In the genomic region with DNA sequence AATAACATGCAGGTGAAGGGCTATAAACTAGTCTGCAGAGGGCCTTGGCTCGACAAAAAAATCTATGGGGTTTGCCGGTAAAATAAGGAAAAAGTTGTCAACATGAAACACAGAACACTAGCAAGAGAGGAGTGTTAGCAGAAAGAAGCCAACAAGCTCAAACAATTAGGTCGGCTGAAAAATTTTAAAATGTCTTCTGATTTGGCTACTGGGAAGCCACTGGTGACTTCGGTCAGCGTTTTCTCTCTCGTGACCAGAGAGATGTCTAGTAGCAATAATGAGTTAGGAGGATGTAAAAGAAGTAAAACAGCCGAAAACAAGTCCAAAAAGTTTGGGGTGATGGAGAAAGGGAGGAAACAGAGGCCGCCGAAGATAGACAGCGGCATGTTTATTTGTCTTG, we compare ENCODE assay signal across 8 mouse cellular contexts. TPM values are rescaled to one million over a fixed set of nuclear protein-coding genes. Genes with fewer than 3 reads are reported as not detected.
DNase-seq lines count a peak whose midpoint lies in the region; ATAC-seq and TF ChIP-seq lines count a peak whose summit lies in the region.

No protein-coding gene starts in this region.

- peak overlapping the region; percentile 85 for H3K4me2 ChIP-seq in hindbrain, embryonic 11.5 days (replicated peaks; ENCODE audit: low read depth, low read length)
- peak overlapping the region; percentile 90 for H3K4me2 ChIP-seq in midbrain, embryonic 11.5 days

- ATAC-seq in hindbrain, embryonic 11.5 days (ENCODE audit: low FRiP score), result no peak
- no peak for ATAC-seq in midbrain, embryonic 11.5 days (ENCODE audit: low FRiP score)

- peaks cover 8% of the 10 kb centered on the region; the same call in 1 of the 2 replicates for H3K4me1 ChIP-seq in kidney, adult 2 months (ENCODE audit: control insufficient read depth, insufficient read depth, low read length)
- peaks cover 2% of the 10 kb centered on the region; the same call in 1 of the 2 replicates for H3K4me1 ChIP-seq in bone marrow, adult 2 months (ENCODE audit: control insufficient read depth, insufficient read depth, low read length)
- H3K4me1 ChIP-seq in hindbrain, embryonic 11.5 days (replicated peaks; ENCODE audit: control insufficient read depth, insufficient read depth, low read length), result no peaks in the 10 kb centered on the region
- H3K4me1 ChIP-seq in midbrain, embryonic 11.5 days (ENCODE audit: control insufficient read depth, insufficient read depth, low read length), result peaks cover 11% of the 10 kb centered on the region

- H3K36me3 ChIP-seq in kidney, adult 2 months (ENCODE audit: control insufficient read depth, insufficient read depth, low read length), result no peaks in the 10 kb centered on the region
- H3K36me3 ChIP-seq in hindbrain, embryonic 11.5 days (ENCODE audit: control insufficient read depth, insufficient read depth, low read length), result no peaks in the 10 kb centered on the region
- no peaks in the 10 kb centered on the region for H3K36me3 ChIP-seq in midbrain, embryonic 11.5 days (ENCODE audit: control insufficient read depth, insufficient read depth, low read length)

- H3K9me3 ChIP-seq in hindbrain, embryonic 11.5 days (ENCODE audit: control insufficient read depth, low read length), result no peaks in the 10 kb centered on the region
- no peaks in the 10 kb centered on the region for H3K9me3 ChIP-seq in midbrain, embryonic 11.5 days (ENCODE audit: control insufficient read depth, low read length)

- DNase-seq in kidney, adult 2 months, result no peak
- DNase-seq in kidney, postnatal 14 days, result no peak
- DNase-seq in hindbrain, embryonic 11.5 days (ENCODE audit: low spot score), result peak; percentile 6
- peak; percentile 85 for DNase-seq in midbrain, embryonic 11.5 days (ENCODE audit: low spot score, missing footprints)
- no peak for DNase-seq in thymus, adult 18-20 months
- DNase-seq in gastrocnemius, postnatal 14 days, result no peak
- DNase-seq in T-cell, adult 2 months (ENCODE audit: low spot score), result no peak

- 0% methylated on average over 10 of the region's 10 CpGs for WGBS in kidney, adult 2 months
- WGBS in bone marrow, adult 2 months, result under 1% methylated on average over 10 of the region's 10 CpGs
- WGBS in hindbrain, embryonic 11.5 days, result 4% methylated on average over 10 of the region's 10 CpGs
- 3% methylated on average over 10 of the region's 10 CpGs for WGBS in midbrain, embryonic 11.5 days

- H3K4me3 ChIP-seq in kidney, adult 2 months (ENCODE audit: insufficient read depth, low read depth, low read length), result peak overlapping the region; percentile 77
- peak overlapping the region; percentile 82 for H3K4me3 ChIP-seq in bone marrow, adult 2 months (replicated peaks; ENCODE audit: control insufficient read depth, low read depth, low read length)
- peak overlapping the region; percentile 80 for H3K4me3 ChIP-seq in hindbrain, embryonic 11.5 days (ENCODE audit: low read depth, low read length)
- H3K4me3 ChIP-seq in midbrain, embryonic 11.5 days (ENCODE audit: low read depth, low read length), result peak overlapping the region; percentile 60

- no peaks in the 10 kb centered on the region for H3K27me3 ChIP-seq in kidney, adult 2 months (replicated peaks; ENCODE audit: control insufficient read depth, insufficient read depth, low read length)
- no peaks in the 10 kb centered on the region for H3K27me3 ChIP-seq in hindbrain, embryonic 11.5 days (ENCODE audit: control insufficient read depth, insufficient read depth, low read length)
- H3K27me3 ChIP-seq in midbrain, embryonic 11.5 days (ENCODE audit: control insufficient read depth, insufficient read depth, low read length), result no peaks in the 10 kb centered on the region

- peak overlapping the region; percentile 24; the same call in 1 of the 2 replicates for H3K27ac ChIP-seq in kidney, adult 2 months (ENCODE audit: insufficient read depth, low read depth, low read length)
- H3K27ac ChIP-seq in bone marrow, adult 2 months (ENCODE audit: control insufficient read depth, insufficient read depth, low read depth, low read length, poor library complexity), result no peak overlapping the region
- no peak overlapping the region for H3K27ac ChIP-seq in hindbrain, embryonic 11.5 days (ENCODE audit: low read depth, low read length)
- no peak overlapping the region for H3K27ac ChIP-seq in midbrain, embryonic 11.5 days (ENCODE audit: low read depth, low read length)

- TF ChIP-seq CTCF in kidney, adult 2 months (conservative IDR thresholded peaks at IDR 0.05; ENCODE audit: insufficient read depth, insufficient read length, low read depth, low read length), result no peak
- no peak for TF ChIP-seq CTCF in bone marrow, adult 2 months (IDR thresholded peaks at IDR 0.05; ENCODE audit: control insufficient read depth, insufficient read depth, low read length)

- intact Hi-C loops in gastrocnemius, postnatal 14 days (cut with DNase I; ENCODE audit: low total_unique reads), result no loop called here

- no peak for TF ChIP-seq POLR2A in kidney, adult 2 months (IDR thresholded peaks at IDR 0.05; ENCODE audit: low read depth, low read length)
- TF ChIP-seq POLR2A in bone marrow, adult 2 months (IDR thresholded peaks at IDR 0.05; ENCODE audit: borderline replicate concordance, control insufficient read depth, low read depth, low read length), result no peak

- H3K9ac ChIP-seq in hindbrain, embryonic 11.5 days (ENCODE audit: low read depth, low read length), result peak overlapping the region; percentile 83
- peak overlapping the region; percentile 87 for H3K9ac ChIP-seq in midbrain, embryonic 11.5 days (ENCODE audit: low read length)

RNA-seq across cellular contexts. Expression of gene Rpa1, which starts 0.5 kb away (rescaled TPM):
- 17.0 and 21.3 TPM in 2 replicates for polyA plus RNA-seq in kidney, adult 2 months (2012; rRNA removed)
- 40.3 and 44.6 TPM in 2 replicates for polyA plus RNA-seq in bone marrow, adult 2 months (2011; ENCODE audit: insufficient read depth, insufficient read length, low replicate concordance, missing spikeins)
- polyA plus RNA-seq in hindbrain, embryonic 11.5 days (2014; fragmentation: Nextera tagmentation; extraction: Ambion mirVana), result 100 and 105 TPM in 2 replicates
- polyA plus RNA-seq in midbrain, embryonic 11.5 days (2014; fragmentation: Nextera tagmentation; extraction: Ambion mirVana), result 124 and 126 TPM in 2 replicates
- total RNA-seq in gastrocnemius, postnatal 14 days (2021), result 10 to 100 TPM; 63.3 to 64.6 TPM

RNA-seq across cellular contexts. Expression of gene Smyd4, which starts 0.6 kb away (rescaled TPM):
- polyA plus RNA-seq in kidney, adult 2 months (2012; rRNA removed), result 7.1 and 7.2 TPM in 2 replicates
- polyA plus RNA-seq in bone marrow, adult 2 months (2011; ENCODE audit: insufficient read depth, insufficient read length, low replicate concordance, missing spikeins), result 1.1 and 2.0 TPM in 2 replicates
- polyA plus RNA-seq in hindbrain, embryonic 11.5 days (2014; fragmentation: Nextera tagmentation; extraction: Ambion mirVana), result 11.7 and 13.9 TPM in 2 replicates
- 11.6 and 13.1 TPM in 2 replicates for polyA plus RNA-seq in midbrain, embryonic 11.5 days (2014; fragmentation: Nextera tagmentation; extraction: Ambion mirVana)
- 1 to 10 TPM; 3.3 to 5.7 TPM for total RNA-seq in gastrocnemius, postnatal 14 days (2021)

Comparison
In these comparisons a context has a peak if more than half of its experiments do, and no peak if none do; other contexts are left out.
1. DNase-seq: peak in hindbrain, embryonic 11.5 days (single experiment) and midbrain, embryonic 11.5 days (single experiment); none in kidney, adult 2 months (single experiment), kidney, postnatal 14 days (single experiment), thymus, adult 18-20 months (0 of 2), gastrocnemius, postnatal 14 days (single experiment) and T-cell, adult 2 months (single experiment).
2. Peak in every context shown above with its lines, with median percentiles within 50 percentile points of each other: H3K4me3 ChIP-seq.